Mouse (Mus musculus) thymus, postnatal 25 days (tissue): ENCODE measurements around the gene Kcna10.
A peak's percentile ranks its signal among the peaks of the same experiment; 100 is the strongest.

ENCODE experiments used
- DNase-seq: peaks from one replicate; pipeline ENCODE4 v3.0.0; 2022

Kcna10 gene

GRCm38 (mm10) chr3:107182756-107183155 lies at the start of gene Kcna10:
Gene Kcna10, plus strand, starts transcription at chr3:107183056.
- no peak for DNase-seq

GRCm38 (mm10) chr3:107134457-107134856 lies 48.4 kb upstream of the Kcna10 start:
- no peak for DNase-seq

- DNase-seq = no peak
Observed at GRCm38 (mm10) chr3:107147126-107147525, 35.7 kb upstream of the Kcna10 start.

DNA sequence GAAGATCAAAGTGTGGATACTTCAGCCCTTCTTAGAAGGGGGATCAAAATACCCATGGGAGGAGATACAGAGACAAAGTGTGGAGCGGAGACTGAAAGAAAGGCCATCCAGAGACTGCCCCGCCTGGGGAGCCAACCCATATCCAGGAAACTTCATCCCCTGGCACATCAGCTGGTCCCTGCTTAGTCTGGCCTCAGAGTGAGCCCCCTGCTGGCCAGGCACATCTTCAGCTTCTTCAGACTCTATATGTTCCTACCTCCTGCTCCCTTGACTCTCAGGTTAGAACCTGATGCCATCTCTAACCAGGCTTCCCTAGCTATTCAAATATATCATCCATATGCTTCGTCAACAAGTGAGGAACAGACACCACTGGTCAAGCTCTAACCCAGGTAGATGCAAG lies 33.9 kb upstream of the Kcna10 start:
- DNase-seq = peak; percentile 74

DNA sequence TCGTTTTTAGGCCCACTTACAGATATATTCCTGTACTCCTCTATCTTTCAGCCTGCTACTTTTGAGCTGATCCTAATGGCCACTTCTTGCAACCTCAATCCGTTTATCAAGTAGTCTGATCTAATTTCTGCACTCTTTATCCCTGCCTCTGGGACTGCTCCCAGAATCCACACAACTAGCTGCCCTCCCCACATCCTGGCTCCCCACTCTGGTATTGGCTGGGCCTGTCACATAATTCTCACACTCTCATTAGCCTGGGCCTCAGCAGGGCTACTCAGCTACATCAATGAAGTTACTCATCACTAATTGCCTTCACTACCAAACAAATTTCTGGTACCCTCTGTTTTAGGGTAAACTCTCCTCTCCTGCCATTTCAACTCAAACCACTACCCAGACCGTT lies 32.4 kb upstream of the Kcna10 start:
- DNase-seq = no peak

DNA sequence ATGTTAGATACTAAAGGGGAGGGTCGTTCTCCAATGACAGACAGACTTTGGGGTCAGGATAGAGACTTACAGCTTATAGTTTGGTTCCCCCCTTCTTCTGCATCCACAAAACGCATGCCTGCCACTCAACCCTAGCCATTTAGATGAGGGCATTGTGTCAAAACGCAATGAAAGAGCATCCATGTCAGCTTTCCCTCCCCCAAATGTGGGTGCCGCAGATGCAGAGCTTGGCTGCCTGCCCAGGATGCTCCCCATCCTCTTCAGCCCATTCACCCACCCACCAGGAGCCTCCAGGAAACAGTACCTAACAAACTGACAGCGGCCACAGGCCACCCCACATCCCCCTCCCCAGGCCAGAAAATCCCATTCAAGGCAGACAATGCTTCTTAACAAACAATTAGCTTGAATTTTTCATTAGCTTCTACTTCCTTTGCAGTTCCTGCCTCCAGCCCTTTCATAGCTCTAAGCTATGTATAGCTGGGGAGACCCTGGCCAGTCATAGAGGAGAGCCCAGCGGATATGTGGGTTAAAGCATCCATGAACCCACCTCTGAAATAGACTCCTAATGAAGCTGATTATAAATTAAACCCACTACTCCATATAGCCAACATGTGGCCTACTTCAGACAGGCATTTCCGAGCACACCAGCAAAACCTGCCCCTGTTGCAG lies 31.9 kb upstream of the Kcna10 start:
- DNase-seq = no peak

GRCm38 (mm10) chr3:107153772-107154655 lies 28.8 kb upstream of the Kcna10 start:
- DNase-seq = no peak

- no peak for DNase-seq
Observed at GRCm38 (mm10) chr3:107158856-107159255, 24.0 kb upstream of the Kcna10 start.

- peak; percentile 71 for DNase-seq
Observed at GRCm38 (mm10) chr3:107159418-107159817, 23.4 kb upstream of the Kcna10 start.

DNA sequence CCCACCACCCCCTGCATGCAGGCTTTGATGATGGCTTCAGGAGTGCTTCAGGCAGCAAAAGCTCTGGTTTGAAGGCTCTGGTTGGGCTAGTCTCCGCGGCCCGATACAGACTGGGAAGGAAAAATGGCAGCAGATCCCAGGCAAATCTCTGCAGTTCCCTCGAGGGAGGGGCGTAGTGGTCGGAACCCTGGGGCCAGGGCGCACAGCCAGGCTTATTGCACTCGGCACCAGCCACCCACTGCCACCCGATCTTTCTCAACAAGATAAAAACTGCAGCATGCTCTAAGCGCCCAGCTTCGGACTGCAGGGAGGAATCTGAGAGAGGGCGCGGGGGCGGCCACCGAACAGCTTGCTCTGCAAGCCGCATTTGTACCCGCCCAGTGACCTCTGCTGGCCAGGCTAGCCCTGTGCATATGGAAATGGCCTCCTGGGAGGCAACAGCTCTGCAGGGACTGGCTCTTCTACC lies 23.0 kb upstream of the Kcna10 start:
- peak; percentile 25 for DNase-seq

DNA sequence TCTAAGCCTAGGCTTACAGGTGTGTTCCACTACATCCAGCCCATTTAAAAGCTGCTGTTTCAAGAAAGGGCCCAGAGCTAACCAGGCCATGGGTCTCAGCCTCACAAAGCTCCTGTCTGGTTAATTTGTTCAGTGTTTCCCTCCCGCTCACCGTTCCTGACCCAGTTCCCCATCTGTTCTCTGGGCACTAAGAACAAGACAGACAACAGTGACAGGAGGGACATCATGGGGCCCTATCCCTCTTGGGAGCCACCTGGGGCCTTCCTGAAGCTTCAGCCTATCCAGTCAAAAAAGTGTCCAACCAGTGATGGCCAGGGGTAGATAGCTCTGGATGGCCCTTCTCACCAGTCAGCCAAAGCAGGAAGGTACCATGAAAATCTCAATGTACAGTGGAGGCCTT lies 20.1 kb upstream of the Kcna10 start:
- DNase-seq = no peak

- no peak for DNase-seq
Observed at GRCm38 (mm10) chr3:107169552-107169951, 13.3 kb upstream of the Kcna10 start.

DNA sequence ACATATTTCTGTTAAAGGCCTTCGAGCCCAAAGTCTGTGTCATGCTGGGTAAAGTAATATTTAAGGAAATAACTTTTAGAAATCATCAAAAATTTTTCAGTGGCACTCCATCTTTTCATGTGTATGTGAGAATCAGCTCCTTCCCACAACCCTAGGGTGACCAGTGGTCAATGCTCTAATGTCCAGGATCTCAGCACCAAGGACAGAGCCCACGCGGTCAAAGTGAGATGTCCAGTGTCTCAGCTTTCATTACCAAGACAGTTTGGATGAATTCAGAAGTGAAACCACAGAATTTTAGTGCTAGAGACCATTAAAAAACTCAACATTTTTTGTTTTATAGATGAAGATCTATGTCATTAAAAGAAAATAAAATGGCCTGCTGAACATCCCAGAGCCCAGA lies 10.9 kb upstream of the Kcna10 start:
- no peak for DNase-seq

DNA sequence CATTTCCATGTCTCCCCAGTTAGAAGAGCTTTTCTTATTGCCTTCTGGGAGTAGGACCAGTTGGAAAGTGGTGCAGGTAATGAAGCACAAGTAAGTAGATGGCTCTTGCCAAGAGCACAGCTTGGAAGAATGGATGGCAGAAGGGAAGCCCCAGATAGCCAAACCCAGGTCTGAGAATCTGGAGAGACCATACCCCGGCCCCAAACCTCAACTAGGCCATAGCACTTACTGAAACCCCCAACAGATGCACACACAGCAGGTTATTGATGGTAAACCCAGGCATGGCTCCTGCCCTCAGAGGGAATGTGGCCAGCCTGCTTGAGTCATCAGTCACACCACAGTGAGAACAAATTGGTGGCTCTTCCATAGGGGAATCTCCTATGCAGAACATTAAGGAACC lies 10.3 kb upstream of the Kcna10 start:
- no peak for DNase-seq

DNA sequence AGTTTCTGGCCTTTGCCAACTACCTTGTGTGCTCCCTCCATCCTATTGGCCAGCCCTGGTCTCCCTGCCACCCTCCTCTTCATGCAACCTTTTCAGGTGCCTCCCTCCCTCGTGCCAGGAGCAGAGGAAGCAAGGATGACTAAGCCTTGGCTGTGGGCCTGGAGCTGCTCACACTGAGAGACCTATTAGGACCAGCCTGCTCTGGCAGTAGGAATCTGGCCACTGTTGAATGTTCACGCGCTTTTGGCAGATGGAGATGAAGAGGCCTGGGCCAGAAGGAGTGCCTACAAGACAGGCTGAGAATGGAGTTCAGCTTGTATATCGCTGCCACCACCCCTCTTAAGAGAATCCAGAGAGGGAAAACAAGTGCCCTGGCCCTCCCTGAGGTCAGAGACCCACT lies 7.4 kb upstream of the Kcna10 start:
- DNase-seq = no peak

GRCm38 (mm10) chr3:107176501-107176900 lies 6.4 kb upstream of the Kcna10 start:
- DNase-seq = no peak

- no peak for DNase-seq
Observed at GRCm38 (mm10) chr3:107180860-107181259, 2.0 kb upstream of the Kcna10 start.

GRCm38 (mm10) chr3:107183178-107183577 lies 322 bp downstream of the Kcna10 start:
- no peak for DNase-seq

- peak; percentile 15 for DNase-seq
Observed at GRCm38 (mm10) chr3:107185597-107185996, 2.7 kb downstream of the Kcna10 start.

GRCm38 (mm10) chr3:107187022-107187421 lies 4.2 kb downstream of the Kcna10 start:
- no peak for DNase-seq

- DNase-seq = peak; percentile 54
Observed at GRCm38 (mm10) chr3:107188226-107188899, 5.5 kb downstream of the Kcna10 start.

DNA sequence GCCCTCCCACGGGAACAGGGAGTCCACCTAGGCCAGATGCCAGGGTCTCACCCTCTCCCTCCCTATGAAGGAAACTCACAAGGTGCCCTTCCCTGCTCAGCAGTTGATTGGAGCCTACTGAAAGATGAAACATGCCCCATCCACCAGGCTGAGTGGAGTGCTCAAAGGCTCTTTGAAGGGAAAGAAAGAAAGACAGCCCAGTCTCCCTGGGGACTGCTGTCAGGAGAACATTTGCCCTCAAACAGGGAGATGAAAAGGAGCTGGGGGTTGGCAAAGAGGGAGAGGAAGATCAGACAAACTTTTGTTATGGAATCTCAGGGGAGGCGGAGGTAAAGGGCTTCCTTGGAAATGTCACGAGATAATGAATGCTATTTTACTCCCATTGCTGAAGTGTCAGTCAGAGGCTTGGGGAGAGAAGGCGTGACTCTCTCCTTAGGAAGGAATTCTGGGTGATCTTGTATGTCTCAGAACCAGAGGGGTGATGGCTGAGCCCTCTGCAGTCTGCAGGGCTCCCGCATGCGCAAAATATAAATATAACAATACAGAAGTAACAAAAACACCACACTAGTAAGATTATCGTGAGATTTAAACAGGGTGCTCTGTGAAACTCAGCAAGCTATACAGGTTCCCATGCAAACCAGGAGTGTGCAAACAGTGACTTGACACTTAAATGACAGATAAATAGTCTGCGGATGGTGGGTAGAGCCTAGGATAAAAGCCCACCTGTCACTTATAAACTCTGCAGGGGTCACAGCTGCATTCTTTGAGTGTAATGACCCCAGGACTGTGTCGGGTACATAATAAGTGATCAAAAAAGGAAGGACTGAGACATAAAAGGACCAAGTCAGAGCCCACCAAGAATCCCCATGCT lies 18.7 kb downstream of the Kcna10 start:
- DNase-seq = no peak

GRCm38 (mm10) chr3:107204413-107204812 lies 21.6 kb downstream of the Kcna10 start:
- DNase-seq = no peak
